Mouse (Mus musculus): ENCODE results near the gene Satb2. TPM values are rescaled to one million over a fixed set of nuclear protein-coding genes. Genes with fewer than 3 reads are reported as not detected.

Satb2 gene
- polyA plus RNA-seq, 1 experiment from 2014 or later = 1.2 TPM

DNA sequence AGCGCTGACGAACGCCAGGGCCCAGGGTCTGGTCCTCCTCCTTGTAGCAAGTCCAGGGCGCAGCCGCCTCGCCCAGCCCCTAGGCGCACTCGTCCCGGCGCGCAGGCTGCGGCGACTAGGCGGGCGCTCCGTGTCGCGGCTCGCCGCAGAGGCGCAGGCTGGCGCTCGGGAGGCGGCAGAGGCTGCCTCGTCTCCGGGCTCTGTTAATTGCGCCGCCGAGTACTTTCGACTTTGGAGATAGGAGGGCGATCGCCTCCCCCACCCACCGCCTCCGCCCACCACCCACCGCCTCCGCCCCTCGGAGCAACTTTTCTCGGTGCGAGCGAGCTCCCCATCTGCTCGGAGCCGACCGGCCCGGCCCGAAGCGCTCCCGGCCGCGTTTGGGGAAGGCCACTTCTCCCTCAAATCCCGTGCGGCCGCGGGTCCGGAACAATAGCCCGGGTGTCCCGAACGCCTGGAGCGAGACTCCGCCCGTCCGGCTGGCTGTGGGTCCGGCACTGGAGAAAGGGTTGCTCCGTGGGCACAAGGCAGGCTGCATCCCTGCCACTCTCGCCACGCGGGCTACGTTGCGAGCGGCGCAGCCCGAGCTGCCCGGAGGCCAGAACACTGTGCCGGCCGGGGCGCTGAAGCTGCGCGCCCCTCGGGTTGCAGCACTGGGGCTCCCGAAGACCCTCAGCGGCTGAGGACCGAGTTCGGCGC lies 6.0 kb downstream of the Satb2 start:
- WGBS = under 1% methylated on average over 82 of the region's 83 CpGs
- Histone ChIP-seq H3K9me3 (replicated peaks) (no peaks in the 10 kb centered on the region), H3K9ac (replicated peaks) (peak overlapping the region; percentile 42), H3K27me3 (replicated peaks) (peaks cover 63% of the 10 kb centered on the region), H3K4me2 (peak overlapping the region; percentile 100), H3K4me3 (replicated peaks) (peak overlapping the region; percentile 58), H3K27ac (replicated peaks) (peak overlapping the region; percentile 48; the same call in 1 of the 2 replicates), H3K4me1 (peaks cover 50% of the 10 kb centered on the region), H3K36me3 (no peaks in the 10 kb centered on the region)
- peak; percentile 72 for ATAC-seq (ENCODE audit: low FRiP score)

DNA sequence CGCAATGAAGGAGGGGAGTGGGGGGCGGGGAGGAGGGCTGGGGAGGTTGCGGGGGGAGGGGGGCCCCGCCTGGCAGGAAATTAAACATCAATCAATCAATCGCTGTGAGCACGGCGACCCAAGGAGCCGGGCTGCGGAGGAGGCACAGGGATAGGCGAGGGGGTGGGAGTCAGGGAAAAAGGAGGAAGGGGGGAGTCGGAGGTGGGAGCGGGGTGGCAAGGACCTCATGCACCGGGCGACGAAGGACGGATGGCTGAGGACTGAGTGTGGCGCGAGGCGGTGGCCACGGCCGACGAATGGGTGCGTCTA lies 6.6 kb downstream of the Satb2 start:
- Histone ChIP-seq H3K9ac (replicated peaks) (peak overlapping the region; percentile 42), H3K4me2 (peak overlapping the region; percentile 100), H3K36me3 (no peaks in the 10 kb centered on the region), H3K27ac (replicated peaks) (0 out of 2 replicates have a peak overlapping the region, but pooled peaks have one; percentile 48), H3K9me3 (replicated peaks) (no peaks in the 10 kb centered on the region), H3K27me3 (replicated peaks) (peaks cover 58% of the 10 kb centered on the region), H3K4me3 (replicated peaks) (peak overlapping the region; percentile 58), H3K4me1 (peaks cover 45% of the 10 kb centered on the region)
- no peak; the same call in 1 of the 2 replicates for ATAC-seq (ENCODE audit: low FRiP score)
- 1% methylated on average over 21 of the region's 23 CpGs for WGBS

DNA sequence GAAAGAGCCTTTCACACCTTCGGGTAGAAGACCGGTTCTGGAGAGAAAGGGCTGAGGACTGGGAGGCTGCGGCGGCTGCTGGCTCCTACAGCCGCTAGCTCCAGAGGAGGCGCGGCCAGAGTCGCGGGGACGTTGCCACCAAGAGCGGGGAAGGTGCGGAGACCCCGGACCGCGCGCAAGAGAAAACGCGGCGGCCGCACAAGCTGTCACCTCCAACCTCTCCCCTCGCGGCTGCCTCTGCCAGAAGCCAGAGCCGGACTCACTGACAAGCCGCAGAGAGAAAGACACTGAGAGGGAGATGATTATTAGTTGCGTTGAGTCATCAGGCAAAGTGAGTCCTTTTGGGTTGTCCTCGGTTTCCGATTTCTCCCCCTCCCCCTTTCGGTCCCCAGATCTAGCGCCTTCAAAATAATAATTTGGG lies 7.0 kb downstream of the Satb2 start:
- H3K9me3 ChIP-seq (replicated peaks) = no peaks in the 10 kb centered on the region
- no peak overlapping the region for H3K27ac ChIP-seq (replicated peaks)
- H3K27me3 ChIP-seq (replicated peaks) = peaks cover 58% of the 10 kb centered on the region
- WGBS = under 1% methylated on average over 29 of the region's 29 CpGs
- H3K4me2 ChIP-seq = peak overlapping the region; percentile 100
- peak overlapping the region; percentile 58 for H3K4me3 ChIP-seq (replicated peaks)
- H3K36me3 ChIP-seq = no peaks in the 10 kb centered on the region
- no peak for ATAC-seq (ENCODE audit: low FRiP score)
- H3K9ac ChIP-seq (replicated peaks) = peak overlapping the region; percentile 42
- H3K4me1 ChIP-seq = peaks cover 41% of the 10 kb centered on the region

DNA sequence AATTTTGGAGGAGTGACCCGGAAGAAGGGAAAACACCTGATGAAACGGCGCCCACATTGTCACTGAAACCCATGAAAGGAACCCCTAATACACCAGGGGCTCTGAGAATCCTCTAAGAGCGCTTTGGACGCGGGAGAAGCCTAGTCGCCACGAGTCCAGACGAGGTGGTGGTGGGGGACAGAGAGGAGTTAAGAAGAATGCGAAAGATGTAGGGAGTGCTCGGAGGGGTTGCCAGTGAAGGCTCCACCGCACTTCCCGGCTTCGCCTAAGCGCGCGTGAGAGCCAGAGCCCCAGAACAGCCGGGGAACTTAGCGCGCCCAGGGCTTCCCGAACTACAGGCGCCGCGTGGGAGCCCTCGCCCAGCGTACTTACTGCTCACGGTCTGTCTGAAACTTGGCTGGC lies 7.7 kb downstream of the Satb2 start:
- Histone ChIP-seq H3K4me3 (replicated peaks) (peak overlapping the region; percentile 58), H3K9me3 (replicated peaks) (no peaks in the 10 kb centered on the region), H3K27ac (replicated peaks) (no peak overlapping the region), H3K36me3 (no peaks in the 10 kb centered on the region), H3K27me3 (replicated peaks) (peaks cover 52% of the 10 kb centered on the region), H3K9ac (replicated peaks) (no peak overlapping the region), H3K4me1 (peaks cover 41% of the 10 kb centered on the region), H3K4me2 (peak overlapping the region; percentile 100)
- WGBS = under 1% methylated on average over 27 of the region's 27 CpGs
- no peak for ATAC-seq (ENCODE audit: low FRiP score)

DNA sequence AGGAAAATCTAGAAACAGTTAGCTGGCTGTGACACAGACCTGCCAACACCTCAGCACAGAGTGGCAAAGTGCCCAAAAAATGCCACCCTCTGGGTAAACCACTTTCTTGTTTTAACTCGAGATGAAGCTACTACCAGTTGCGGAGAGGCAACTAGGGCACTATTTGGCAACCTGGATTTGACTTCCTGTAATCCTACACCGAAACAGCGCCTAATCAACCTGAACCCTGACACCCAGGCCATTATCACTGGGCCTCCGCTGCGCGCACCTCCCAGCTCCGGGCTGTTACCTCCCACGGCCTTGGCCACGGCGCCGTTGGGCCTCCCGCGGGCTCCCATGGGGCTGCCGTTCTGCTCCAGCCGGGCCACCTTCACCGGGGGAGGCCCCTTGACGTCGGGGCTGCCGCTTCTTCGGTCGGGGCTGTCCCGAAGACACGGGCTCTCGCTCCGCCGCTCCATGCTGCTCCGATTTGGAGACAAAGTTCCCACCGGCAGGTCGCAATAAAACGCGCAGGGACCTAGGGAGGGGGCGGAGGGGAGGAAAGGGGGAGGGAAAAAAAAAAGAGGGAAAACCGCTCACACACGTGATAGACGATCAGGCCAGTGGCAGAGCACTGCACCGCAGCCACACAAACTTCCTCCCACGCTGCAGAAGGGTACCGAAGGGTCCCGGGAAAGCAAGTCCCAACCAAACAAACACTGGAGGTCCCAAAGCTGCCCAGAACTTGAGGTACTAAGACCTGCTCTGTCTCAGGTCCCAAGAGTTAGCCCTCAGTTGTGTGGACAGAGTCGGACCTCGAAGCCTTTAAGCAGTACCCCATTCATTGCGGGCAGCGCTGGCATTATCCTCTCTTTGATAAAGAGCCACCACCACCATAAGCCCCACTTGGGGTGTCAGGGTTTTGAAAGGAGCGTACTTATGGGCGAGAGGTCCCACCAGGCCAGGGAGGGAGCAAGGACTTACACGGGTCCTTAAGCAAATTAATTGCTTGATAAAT lies 8.8 kb downstream of the Satb2 start:
- Histone ChIP-seq H3K36me3 (no peaks in the 10 kb centered on the region), H3K9ac (replicated peaks) (no peak overlapping the region), H3K27me3 (replicated peaks) (peaks cover 46% of the 10 kb centered on the region), H3K9me3 (replicated peaks) (no peaks in the 10 kb centered on the region), H3K4me2 (peak overlapping the region; percentile 51), H3K27ac (replicated peaks) (no peak overlapping the region), H3K4me1 (peaks cover 41% of the 10 kb centered on the region), H3K4me3 (replicated peaks) (peak overlapping the region; percentile 29)
- 4% methylated on average over 47 of the region's 47 CpGs for WGBS
- no peak for ATAC-seq (ENCODE audit: low FRiP score)

DNA sequence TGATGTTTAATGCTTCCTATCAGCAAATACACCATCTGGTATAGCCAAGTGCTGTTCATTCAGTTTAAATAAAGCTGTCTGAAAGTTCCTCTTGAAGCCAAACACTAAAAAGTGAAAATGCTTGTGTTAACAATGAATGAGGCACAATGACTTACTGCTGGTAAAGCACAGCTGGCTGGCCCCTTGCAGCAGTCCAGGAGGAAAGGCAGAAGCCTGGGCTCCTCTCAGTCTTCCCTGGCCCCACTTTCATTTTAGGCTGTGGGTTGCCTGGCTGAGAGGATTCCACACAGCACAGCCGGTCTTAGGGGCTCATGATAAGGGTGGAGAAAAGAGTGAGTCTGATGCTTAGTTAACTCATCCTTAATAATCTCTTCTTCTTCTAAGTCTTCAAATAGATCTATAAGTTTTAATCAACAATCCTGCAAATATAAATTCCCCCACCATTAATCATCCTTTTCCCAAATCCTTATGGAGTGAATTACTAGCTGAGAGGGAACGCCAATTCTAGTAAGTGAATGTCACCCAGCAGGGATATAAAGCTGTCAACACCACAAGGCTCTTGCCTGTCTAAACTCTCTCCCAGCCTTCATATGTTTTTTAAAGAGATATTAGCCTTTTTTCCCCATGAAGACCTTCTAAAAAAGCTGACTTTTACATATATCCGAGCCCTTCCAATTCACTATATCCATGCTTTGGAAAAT lies 12.4 kb downstream of the Satb2 start:
- no peak for ATAC-seq (ENCODE audit: low FRiP score)
- H3K36me3 ChIP-seq = no peaks in the 10 kb centered on the region
- no peak overlapping the region for H3K27ac ChIP-seq (replicated peaks)
- H3K4me1 ChIP-seq = peaks cover 17% of the 10 kb centered on the region
- peaks cover 37% of the 10 kb centered on the region for H3K27me3 ChIP-seq (replicated peaks)
- no peak overlapping the region for H3K4me2 ChIP-seq
- no peaks in the 10 kb centered on the region for H3K9me3 ChIP-seq (replicated peaks)
- WGBS = 42% methylated on average over 3 of the region's 3 CpGs
- no peak overlapping the region for H3K9ac ChIP-seq (replicated peaks)
- H3K4me3 ChIP-seq (replicated peaks) = no peak overlapping the region

DNA sequence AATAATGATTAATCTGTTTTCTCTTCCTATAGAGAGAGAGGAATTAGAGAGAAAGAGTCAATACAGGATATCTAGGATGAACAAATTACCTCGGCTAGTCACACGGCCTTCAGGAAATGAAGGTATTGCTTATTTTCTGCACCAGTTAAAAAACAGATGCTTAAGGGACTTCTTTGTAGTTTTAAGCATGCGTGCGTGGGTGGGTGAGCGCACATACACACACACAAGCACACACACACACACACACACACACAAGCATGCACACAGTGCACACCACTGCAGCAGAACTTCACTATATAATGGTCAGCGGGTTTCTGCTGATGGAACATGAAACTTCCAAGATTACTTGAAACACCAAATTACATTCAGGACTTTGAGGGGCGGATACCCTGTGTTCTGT lies 14.0 kb downstream of the Satb2 start:
- peaks cover 4% of the 10 kb centered on the region for H3K4me1 ChIP-seq
- H3K36me3 ChIP-seq = no peaks in the 10 kb centered on the region
- no peak for ATAC-seq (ENCODE audit: low FRiP score)
- H3K4me2 ChIP-seq = no peak overlapping the region
- H3K27me3 ChIP-seq (replicated peaks) = peaks cover 24% of the 10 kb centered on the region
- WGBS = 85% methylated on average over 7 of the region's 7 CpGs
- no peak overlapping the region for H3K9ac ChIP-seq (replicated peaks)
- H3K27ac ChIP-seq (replicated peaks) = no peak overlapping the region
- no peak overlapping the region for H3K4me3 ChIP-seq (replicated peaks)
- no peaks in the 10 kb centered on the region for H3K9me3 ChIP-seq (replicated peaks)

DNA sequence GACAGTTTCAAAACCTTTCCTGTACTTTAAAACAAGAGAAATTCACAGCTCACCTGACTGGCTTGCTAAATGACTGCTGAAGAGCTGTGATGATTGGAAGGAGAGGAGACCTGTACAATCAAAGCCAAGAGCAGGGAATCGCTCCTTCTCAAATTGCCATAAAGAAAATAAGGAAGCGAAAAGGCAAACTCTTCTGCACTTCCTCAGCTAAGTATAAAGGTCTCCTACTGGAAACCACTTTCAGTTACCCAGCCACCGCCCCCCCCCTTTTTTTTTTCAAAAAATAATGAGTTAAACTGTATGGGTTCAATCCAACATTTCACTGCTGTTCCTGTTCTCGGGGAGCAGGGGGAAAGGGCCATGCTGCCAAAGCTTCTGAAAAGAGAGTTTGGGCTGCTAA lies 15.2 kb downstream of the Satb2 start:
- H3K36me3 ChIP-seq = no peaks in the 10 kb centered on the region
- H3K9ac ChIP-seq (replicated peaks) = no peak overlapping the region
- no peak for ATAC-seq (ENCODE audit: low FRiP score)
- H3K4me2 ChIP-seq = no peak overlapping the region
- no peak overlapping the region for H3K4me3 ChIP-seq (replicated peaks)
- H3K9me3 ChIP-seq (replicated peaks) = no peaks in the 10 kb centered on the region
- no peaks in the 10 kb centered on the region for H3K4me1 ChIP-seq
- 80% methylated on average over 4 of the region's 4 CpGs for WGBS
- peaks cover 12% of the 10 kb centered on the region for H3K27me3 ChIP-seq (replicated peaks)
- H3K27ac ChIP-seq (replicated peaks) = no peak overlapping the region

DNA sequence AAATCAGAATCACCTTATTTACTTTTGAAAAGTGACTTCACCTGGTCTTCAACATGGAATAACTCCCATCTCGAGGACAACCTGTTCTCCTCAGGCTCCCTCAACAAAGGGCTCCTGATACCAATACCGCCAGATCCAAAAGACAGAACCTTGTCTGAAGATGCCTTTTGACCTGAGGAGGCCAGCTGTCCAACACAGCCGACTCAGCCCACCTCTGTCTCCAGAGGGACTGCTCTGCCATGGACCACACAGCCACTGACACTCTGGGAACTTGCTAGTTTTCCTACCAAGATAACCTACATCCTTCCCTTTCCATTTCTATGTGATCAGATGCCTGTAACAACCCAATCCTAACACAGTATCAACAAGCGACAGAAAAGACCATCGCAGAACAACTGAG lies 19.5 kb downstream of the Satb2 start:
- no peaks in the 10 kb centered on the region for H3K27me3 ChIP-seq (replicated peaks)
- no peak for ATAC-seq (ENCODE audit: low FRiP score)
- H3K9ac ChIP-seq (replicated peaks) = no peak overlapping the region
- H3K9me3 ChIP-seq (replicated peaks) = no peaks in the 10 kb centered on the region
- no peaks in the 10 kb centered on the region for H3K36me3 ChIP-seq
- H3K4me3 ChIP-seq (replicated peaks) = no peak overlapping the region
- H3K27ac ChIP-seq (replicated peaks) = no peak overlapping the region
- no peak overlapping the region for H3K4me2 ChIP-seq
- no peaks in the 10 kb centered on the region for H3K4me1 ChIP-seq
- WGBS = 94% methylated on average over 5 of the region's 5 CpGs

DNA sequence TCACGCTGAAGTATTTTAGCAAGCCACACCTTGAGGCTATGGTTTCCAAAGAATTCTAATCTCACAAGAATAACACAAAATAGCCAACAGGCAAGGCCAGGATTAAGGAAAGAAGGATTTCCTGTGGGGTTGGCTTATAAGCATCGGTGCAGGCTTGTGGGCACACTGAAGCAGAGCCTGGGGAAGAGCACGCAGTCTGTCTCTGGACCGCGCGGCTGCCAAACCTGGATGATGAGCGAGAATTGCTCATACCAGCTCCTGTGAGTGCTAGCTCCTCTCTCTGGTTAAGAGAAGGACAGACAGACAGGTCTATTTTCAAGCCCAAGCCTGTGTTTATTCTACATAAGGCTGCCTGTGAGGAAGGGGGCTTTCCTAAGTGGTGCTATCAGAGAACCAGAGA lies 20.5 kb downstream of the Satb2 start:
- Histone ChIP-seq H3K4me2 (no peak overlapping the region), H3K9me3 (replicated peaks) (no peaks in the 10 kb centered on the region), H3K36me3 (no peaks in the 10 kb centered on the region), H3K4me3 (replicated peaks) (no peak overlapping the region), H3K4me1 (no peaks in the 10 kb centered on the region), H3K27ac (replicated peaks) (no peak overlapping the region), H3K9ac (replicated peaks) (no peak overlapping the region), H3K27me3 (replicated peaks) (no peaks in the 10 kb centered on the region)
- WGBS = 94% methylated on average over 7 of the region's 7 CpGs
- no peak for ATAC-seq (ENCODE audit: low FRiP score)

DNA sequence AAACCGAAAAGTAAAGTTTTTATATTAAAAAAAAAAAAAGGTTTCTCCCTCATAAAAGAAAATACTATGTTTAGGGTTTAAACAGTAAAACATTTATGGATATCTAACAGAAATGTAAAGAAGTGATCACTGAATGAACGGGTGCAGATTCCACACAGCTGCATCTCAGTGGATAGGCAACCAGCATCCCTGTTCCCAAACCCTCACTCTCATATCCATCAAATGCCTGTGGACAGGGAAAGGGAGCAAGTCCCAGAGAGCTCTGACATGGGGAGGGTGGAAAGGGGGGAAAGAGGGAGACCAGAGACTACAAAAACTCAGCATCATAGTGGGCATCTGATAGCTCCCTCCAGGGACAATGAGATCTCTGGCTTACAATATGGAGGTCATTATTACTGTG lies 21.6 kb downstream of the Satb2 start:
- ATAC-seq (ENCODE audit: low FRiP score) = no peak
- no peaks in the 10 kb centered on the region for H3K27me3 ChIP-seq (replicated peaks)
- 86% methylated on average over 2 of the region's 2 CpGs for WGBS
- H3K4me3 ChIP-seq (replicated peaks) = no peak overlapping the region
- no peak overlapping the region for H3K4me2 ChIP-seq
- H3K36me3 ChIP-seq = no peaks in the 10 kb centered on the region
- H3K4me1 ChIP-seq = no peaks in the 10 kb centered on the region
- H3K9me3 ChIP-seq (replicated peaks) = no peaks in the 10 kb centered on the region
- no peak overlapping the region for H3K9ac ChIP-seq (replicated peaks)
- H3K27ac ChIP-seq (replicated peaks) = no peak overlapping the region

Data from neural tube, embryonic 15.5 days (tissue).